Mouse (Mus musculus): Measurements from ENCODE around the gene Ttbk2.

GRCm38 (mm10) chr2:120867336-120867735, 16.9 kb upstream of the Ttbk2 start:
- TF ChIP-seq TAL1 (IDR thresholded peaks at IDR 0.05; ENCODE audit: low read length) (no peak), GATA1 (IDR thresholded peaks at IDR 0.05; ENCODE audit: low read length) (no peak)
